Mouse (Mus musculus): ENCODE data around the gene Rnf43. TPM values are rescaled to one million over a fixed set of nuclear protein-coding genes. Genes with fewer than 3 reads are reported as not detected.

Rnf43 gene
- total RNA-seq (2021) = under 1 TPM; 0.09 to 0.16 TPM
- long read RNA-seq, experiment 1 = 0 reads
- long read RNA-seq, experiment 2 = 0 reads

- intact Hi-C loops (cut with DNase I; ENCODE audit: low total_unique reads) = loop anchor here (5.0 kb wide), 1 partner anchor 110 kb away; no protein-coding TSS in a partner anchor
- DNase-seq = peak; percentile 59
Observed at GRCm38 (mm10) chr11:87662407-87662806, at the start of gene Rnf43. Gene Rnf43, plus strand, starts transcription at chr11:87662722.

- intact Hi-C loops (cut with DNase I; ENCODE audit: low total_unique reads) = no loop called here
- DNase-seq = no peak
Observed at GRCm38 (mm10) chr11:87613972-87614371, 48.5 kb upstream of the Rnf43 start.

GRCm38 (mm10) chr11:87615551-87615950, 47.0 kb upstream of the Rnf43 start:
- intact Hi-C loops (cut with DNase I; ENCODE audit: low total_unique reads) = no loop called here
- no peak for DNase-seq

GRCm38 (mm10) chr11:87615952-87616351, 46.6 kb upstream of the Rnf43 start:
- intact Hi-C loops (cut with DNase I; ENCODE audit: low total_unique reads) = no loop called here
- no peak for DNase-seq

GRCm38 (mm10) chr11:87616790-87617474, 45.6 kb upstream of the Rnf43 start, which contains the start of gene Hsf5:
Gene Hsf5, plus strand, starts transcription at chr11:87617164.
- DNase-seq = no peak
- intact Hi-C loops (cut with DNase I; ENCODE audit: low total_unique reads) = no loop called here

GRCm38 (mm10) chr11:87617606-87618005, 44.9 kb upstream of the Rnf43 start:
- intact Hi-C loops (cut with DNase I; ENCODE audit: low total_unique reads) = no loop called here
- no peak for DNase-seq

GRCm38 (mm10) chr11:87623160-87623559, 39.4 kb upstream of the Rnf43 start:
- intact Hi-C loops (cut with DNase I; ENCODE audit: low total_unique reads) = no loop called here

GRCm38 (mm10) chr11:87629859-87630258, 32.7 kb upstream of the Rnf43 start:
- intact Hi-C loops (cut with DNase I; ENCODE audit: low total_unique reads) = no loop called here
- DNase-seq = peak; percentile 13

More at GRCm38 (mm10) chr11:87623160-87623559, 39.4 kb upstream of the Rnf43 start:
- DNase-seq = no peak

- intact Hi-C loops (cut with DNase I; ENCODE audit: low total_unique reads) = no loop called here
- no peak for DNase-seq
Observed at GRCm38 (mm10) chr11:87638793-87639192, 23.7 kb upstream of the Rnf43 start.

GRCm38 (mm10) chr11:87639206-87639605, 23.3 kb upstream of the Rnf43 start:
- intact Hi-C loops (cut with DNase I; ENCODE audit: low total_unique reads) = no loop called here
- DNase-seq = peak; percentile 63

GRCm38 (mm10) chr11:87642865-87643264, 19.7 kb upstream of the Rnf43 start:
- no peak for DNase-seq
- intact Hi-C loops (cut with DNase I; ENCODE audit: low total_unique reads) = no loop called here

- intact Hi-C loops (cut with DNase I; ENCODE audit: low total_unique reads) = no loop called here
- DNase-seq = no peak
Observed at GRCm38 (mm10) chr11:87654693-87655092, 7.8 kb upstream of the Rnf43 start.

- intact Hi-C loops (cut with DNase I; ENCODE audit: low total_unique reads) = no loop called here
- DNase-seq = no peak
Observed at GRCm38 (mm10) chr11:87659216-87659615, 3.3 kb upstream of the Rnf43 start.

- no peak for DNase-seq
- intact Hi-C loops (cut with DNase I; ENCODE audit: low total_unique reads) = loop anchor here (5.0 kb wide), 1 partner anchor 109 kb away; no protein-coding TSS in a partner anchor
Observed at GRCm38 (mm10) chr11:87662822-87663221, 300 bp downstream of the Rnf43 start.

- intact Hi-C loops (cut with DNase I; ENCODE audit: low total_unique reads) = loop anchor here (5.0 kb wide), 1 partner anchor 108 kb away; no protein-coding TSS in a partner anchor
- DNase-seq = no peak
Observed at GRCm38 (mm10) chr11:87663948-87664347, 1.4 kb downstream of the Rnf43 start.

- intact Hi-C loops (cut with DNase I; ENCODE audit: low total_unique reads) = loop anchor here (5.0 kb wide), 1 partner anchor 108 kb away; no protein-coding TSS in a partner anchor
- no peak for DNase-seq
Observed at GRCm38 (mm10) chr11:87664521-87664920, 2.0 kb downstream of the Rnf43 start.

GRCm38 (mm10) chr11:87665224-87665623, 2.7 kb downstream of the Rnf43 start:
- intact Hi-C loops (cut with DNase I; ENCODE audit: low total_unique reads) = no loop called here
- no peak for DNase-seq

- no peak for DNase-seq
- intact Hi-C loops (cut with DNase I; ENCODE audit: low total_unique reads) = no loop called here
Observed at GRCm38 (mm10) chr11:87665658-87666057, 3.1 kb downstream of the Rnf43 start.

- DNase-seq = no peak
- intact Hi-C loops (cut with DNase I; ENCODE audit: low total_unique reads) = no loop called here
Observed at GRCm38 (mm10) chr11:87666256-87667035, 3.9 kb downstream of the Rnf43 start.

All from gastrocnemius, postnatal 14 days (tissue).